Mouse (Mus musculus) hindbrain, embryonic 15.5 days (tissue): Measurements from ENCODE around the gene Atp6v0a2. TPM values are rescaled to one million over a fixed set of nuclear protein-coding genes. Genes with fewer than 3 reads are reported as not detected.

ENCODE experiments used
- ATAC-seq: fragments of 200-750 bp; cut with Nextera tagmentation; 2 replicates; pipeline ENCODE4 v1.8.0; 2017; ENCODE audit warnings: low read depth, moderate number of reproducible peaks, moderate TSS enrichment; ENCODE audit not compliant: low FRiP score
- H3K27ac ChIP-seq: fragments of 300-500 bp; sonication (generic); replicated peaks from 2 replicates; pipeline ENCODE4 v1.5.1; 2015; ENCODE audit warnings: mild to moderate bottlenecking, inconsistent platforms
- H3K27me3 ChIP-seq: fragments of 300-500 bp; sonication (generic); 2 replicates; pipeline ENCODE4 v1.6.1; 2015; ENCODE audit warnings: control low read depth, inconsistent platforms
- H3K36me3 ChIP-seq: fragments of 300-500 bp; sonication (generic); 2 replicates; pipeline ENCODE4 v1.6.1; 2015; ENCODE audit warnings: control low read depth, inconsistent platforms
- H3K4me1 ChIP-seq: fragments of 300-500 bp; sonication (generic); replicated peaks from 2 replicates; pipeline ENCODE4 v1.6.1; 2015; ENCODE audit warnings: control low read depth, inconsistent platforms
- H3K4me2 ChIP-seq: fragments of 300-500 bp; sonication (generic); 2 replicates; pipeline ENCODE4 v1.6.1; 2015; ENCODE audit warnings: moderate library complexity, mild to moderate bottlenecking, inconsistent platforms
- H3K4me3 ChIP-seq: fragments of 300-500 bp; sonication (generic); 2 replicates; pipeline ENCODE4 v1.5.1; 2015; ENCODE audit warnings: mild to moderate bottlenecking, inconsistent platforms
- H3K9ac ChIP-seq: fragments of 300-500 bp; sonication (generic); 2 replicates; pipeline ENCODE4 v1.6.1; 2015; ENCODE audit warnings: inconsistent platforms
- H3K9me3 ChIP-seq: fragments of 300-500 bp; sonication (generic); 2 replicates; pipeline ENCODE4 v1.6.1; 2016; ENCODE audit warnings: control low read depth, inconsistent platforms
- WGBS: fragments of 180-500 bp; shearing (Covaris S2); methylation state at CpG from one replicate; pipeline ENCODE4 v1.1.7; 2015; 5-methylcytosine and 5-hydroxymethylcytosine counted together
- polyA plus RNA-seq: library from polyadenylated mRNA; unstranded; fragments of >200 nt; fragmentation: Nextera tagmentation; extraction: Ambion mirVana; gene quantifications from 2 replicates; pipeline ENCODE4 v1.2.1, GENCODE M21; 2015

Atp6v0a2 gene
- polyA plus RNA-seq, 1 experiment from 2014 or later, result 34.5 TPM

- 95% methylated on average over 5 of the region's 5 CpGs for WGBS
- H3K9me3 ChIP-seq, result no peaks in the 10 kb centered on the region
- no peaks in the 10 kb centered on the region for H3K4me1 ChIP-seq
- H3K4me3 ChIP-seq, result no peak overlapping the region
- no peak overlapping the region for H3K9ac ChIP-seq
- H3K27ac ChIP-seq, result no peak overlapping the region
- no peak overlapping the region for H3K4me2 ChIP-seq
- no peak for ATAC-seq
- peaks cover 70% of the 10 kb centered on the region for H3K36me3 ChIP-seq
- no peaks in the 10 kb centered on the region for H3K27me3 ChIP-seq
Measured at GRCm38 (mm10) chr5:124713741-124714140, 85.4 kb downstream of the Atp6v0a2 start.

DNA sequence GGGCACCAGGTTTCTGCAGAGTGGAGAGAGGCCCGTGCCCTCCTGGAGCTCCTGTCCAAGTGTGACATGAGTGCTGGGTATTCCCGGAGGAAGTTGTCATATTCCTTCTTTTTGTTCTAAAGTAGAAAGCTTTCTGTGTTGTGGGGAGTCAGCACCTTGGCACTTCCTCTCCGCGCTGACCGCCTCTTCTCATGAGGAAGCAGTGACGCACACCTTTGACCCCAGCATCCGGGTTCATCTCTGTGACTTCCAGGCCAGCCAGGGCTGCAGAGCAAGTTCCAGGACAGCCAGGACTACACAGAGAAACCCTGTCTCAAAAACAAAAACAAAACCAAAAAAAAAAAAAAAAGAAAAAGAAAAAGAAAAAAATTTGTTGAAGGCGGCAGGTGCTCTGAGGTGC, 86.8 kb downstream of the Atp6v0a2 start:
- H3K4me3 ChIP-seq, result no peak overlapping the region
- no peak overlapping the region for H3K4me2 ChIP-seq
- H3K27me3 ChIP-seq, result no peaks in the 10 kb centered on the region
- peaks cover 83% of the 10 kb centered on the region for H3K36me3 ChIP-seq
- H3K4me1 ChIP-seq, result no peaks in the 10 kb centered on the region
- H3K9ac ChIP-seq, result no peak overlapping the region
- H3K9me3 ChIP-seq, result no peaks in the 10 kb centered on the region
- WGBS, result 91% methylated on average over 8 of the region's 8 CpGs
- ATAC-seq, result no peak
- H3K27ac ChIP-seq, result no peak overlapping the region

DNA sequence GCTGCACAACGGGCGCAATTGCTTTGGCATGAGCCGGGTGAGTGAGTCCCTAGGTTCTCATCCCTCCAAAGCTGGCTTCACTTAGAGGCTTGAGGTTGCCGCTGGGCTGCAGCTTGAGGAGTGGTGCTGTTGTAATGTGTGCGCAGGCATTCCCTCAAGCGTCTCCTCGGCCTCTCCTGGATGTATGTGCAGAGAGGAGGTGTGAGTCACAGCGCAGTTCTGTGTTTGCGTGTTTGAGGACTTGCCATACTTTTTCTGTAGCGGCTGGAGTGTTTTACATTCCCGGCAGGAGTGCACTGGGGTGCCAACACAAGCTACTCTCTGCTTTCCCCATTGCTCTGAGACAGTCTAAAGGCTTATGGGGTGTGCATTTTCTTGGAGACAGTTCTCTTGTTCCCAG, 89.6 kb downstream of the Atp6v0a2 start:
- no peaks in the 10 kb centered on the region for H3K9me3 ChIP-seq
- no peaks in the 10 kb centered on the region for H3K4me1 ChIP-seq
- peaks cover 87% of the 10 kb centered on the region for H3K36me3 ChIP-seq
- no peak overlapping the region for H3K27ac ChIP-seq
- WGBS, result 95% methylated on average over 11 of the region's 11 CpGs
- no peak for ATAC-seq
- H3K4me3 ChIP-seq, result no peak overlapping the region
- no peak overlapping the region for H3K4me2 ChIP-seq
- H3K9ac ChIP-seq, result no peak overlapping the region
- no peaks in the 10 kb centered on the region for H3K27me3 ChIP-seq

- no peak overlapping the region for H3K9ac ChIP-seq
- no peak for ATAC-seq
- WGBS, result 98% methylated on average over 7 of the region's 7 CpGs
- no peak overlapping the region for H3K4me3 ChIP-seq
- no peaks in the 10 kb centered on the region for H3K9me3 ChIP-seq
- no peaks in the 10 kb centered on the region for H3K27me3 ChIP-seq
- peaks cover 87% of the 10 kb centered on the region for H3K36me3 ChIP-seq
- no peak overlapping the region for H3K4me2 ChIP-seq
- no peak overlapping the region for H3K27ac ChIP-seq
- H3K4me1 ChIP-seq, result no peaks in the 10 kb centered on the region
Measured at GRCm38 (mm10) chr5:124718396-124718795, 90.0 kb downstream of the Atp6v0a2 start.

- ATAC-seq, result no peak
- Histone ChIP-seq H3K4me1 (peaks cover 8% of the 10 kb centered on the region; the same call in 1 of the 2 replicates), H3K36me3 (peaks cover 56% of the 10 kb centered on the region), H3K27ac (no peak overlapping the region), H3K4me3 (no peak overlapping the region), H3K27me3 (no peaks in the 10 kb centered on the region), H3K9ac (no peak overlapping the region), H3K9me3 (no peaks in the 10 kb centered on the region), H3K4me2 (no peak overlapping the region)
- WGBS, result 93% methylated on average over 6 of the region's 6 CpGs
Measured at GRCm38 (mm10) chr5:124723125-124723524, 94.7 kb downstream of the Atp6v0a2 start.

GRCm38 (mm10) chr5:124724997-124725396, 96.6 kb downstream of the Atp6v0a2 start, which contains the start of gene Dnah10:
Gene Dnah10, plus strand, starts transcription at chr5:124725085.
- Histone ChIP-seq H3K4me3 (peak within 1 kb of the TSS; percentile 16; the same call in 1 of the 2 replicates), H3K27ac (no peak within 1 kb of the TSS), H3K4me2 (peak within 1 kb of the TSS; percentile 40), H3K9me3 (no peaks in the 10 kb centered on the region), H3K27me3 (no peaks in the 10 kb centered on the region), H3K9ac (no peak within 1 kb of the TSS), H3K36me3 (peaks cover 38% of the 10 kb centered on the region), H3K4me1 (peaks cover 8% of the 10 kb centered on the region; the same call in 1 of the 2 replicates)
- WGBS, result 8% methylated on average over 29 of the region's 29 CpGs
- ATAC-seq, result peak; percentile 73; the same call in 1 of the 2 replicates

GRCm38 (mm10) chr5:124729662-124730206, 101.4 kb downstream of the Atp6v0a2 start:
- Histone ChIP-seq H3K27ac (no peak overlapping the region), H3K9ac (no peak overlapping the region), H3K4me3 (0 out of 2 replicates have a peak overlapping the region, but pooled peaks have one; percentile 3), H3K4me2 (peak overlapping the region; percentile 50), H3K36me3 (no peaks in the 10 kb centered on the region), H3K9me3 (no peaks in the 10 kb centered on the region), H3K27me3 (no peaks in the 10 kb centered on the region), H3K4me1 (peaks cover 5% of the 10 kb centered on the region; the same call in 1 of the 2 replicates)
- ATAC-seq, result no peak
- 17% methylated on average over 21 of the region's 21 CpGs for WGBS

- no peak overlapping the region for H3K27ac ChIP-seq
- H3K4me2 ChIP-seq, result no peak overlapping the region
- WGBS, result 89% methylated on average over 12 of the region's 12 CpGs
- H3K9ac ChIP-seq, result no peak overlapping the region
- no peaks in the 10 kb centered on the region for H3K36me3 ChIP-seq
- no peaks in the 10 kb centered on the region for H3K9me3 ChIP-seq
- no peaks in the 10 kb centered on the region for H3K27me3 ChIP-seq
- H3K4me1 ChIP-seq, result no peaks in the 10 kb centered on the region
- H3K4me3 ChIP-seq, result no peak overlapping the region
- ATAC-seq, result no peak
Measured at GRCm38 (mm10) chr5:124733961-124734360, 105.6 kb downstream of the Atp6v0a2 start.

- Histone ChIP-seq H3K36me3 (no peaks in the 10 kb centered on the region), H3K4me1 (no peaks in the 10 kb centered on the region), H3K27me3 (no peaks in the 10 kb centered on the region), H3K4me2 (no peak overlapping the region), H3K27ac (no peak overlapping the region), H3K9me3 (no peaks in the 10 kb centered on the region), H3K9ac (no peak overlapping the region), H3K4me3 (no peak overlapping the region)
- no peak for ATAC-seq
- 95% methylated on average over 21 of the region's 21 CpGs for WGBS
Measured at GRCm38 (mm10) chr5:124741898-124742599, 113.7 kb downstream of the Atp6v0a2 start.

DNA sequence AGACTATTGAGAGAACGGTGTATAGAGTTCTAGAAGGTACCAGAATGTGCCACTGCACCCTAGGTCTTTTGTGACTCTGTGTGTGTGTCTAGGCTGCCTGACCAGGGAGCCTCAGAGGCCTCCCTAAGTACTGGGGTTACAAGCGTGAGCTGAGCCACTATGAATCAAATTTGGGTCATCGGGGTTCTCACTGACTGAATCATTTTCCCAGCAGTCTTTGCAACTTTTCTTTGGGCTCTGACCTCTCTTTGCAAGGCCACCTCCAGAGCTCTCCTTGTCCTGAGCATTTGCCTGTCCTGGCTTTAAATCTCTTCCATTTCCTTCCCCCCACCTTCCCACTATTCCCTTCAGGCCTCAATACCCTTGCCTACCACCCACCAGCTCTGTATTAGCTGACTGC, 115.5 kb downstream of the Atp6v0a2 start:
- Histone ChIP-seq H3K9ac (no peak overlapping the region), H3K4me3 (no peak overlapping the region), H3K27ac (no peak overlapping the region), H3K4me2 (no peak overlapping the region), H3K4me1 (no peaks in the 10 kb centered on the region), H3K36me3 (no peaks in the 10 kb centered on the region), H3K27me3 (no peaks in the 10 kb centered on the region), H3K9me3 (no peaks in the 10 kb centered on the region)
- no peak for ATAC-seq
- 88% methylated on average over 3 of the region's 3 CpGs for WGBS

- no peaks in the 10 kb centered on the region for H3K4me1 ChIP-seq
- H3K36me3 ChIP-seq, result no peaks in the 10 kb centered on the region
- H3K27me3 ChIP-seq, result no peaks in the 10 kb centered on the region
- H3K4me2 ChIP-seq, result no peak overlapping the region
- H3K9ac ChIP-seq, result no peak overlapping the region
- H3K4me3 ChIP-seq, result no peak overlapping the region
- no peak overlapping the region for H3K27ac ChIP-seq
- 93% methylated on average over 15 of the region's 15 CpGs for WGBS
- no peaks in the 10 kb centered on the region for H3K9me3 ChIP-seq
- ATAC-seq, result no peak
Measured at GRCm38 (mm10) chr5:124746220-124746619, 117.8 kb downstream of the Atp6v0a2 start.

DNA sequence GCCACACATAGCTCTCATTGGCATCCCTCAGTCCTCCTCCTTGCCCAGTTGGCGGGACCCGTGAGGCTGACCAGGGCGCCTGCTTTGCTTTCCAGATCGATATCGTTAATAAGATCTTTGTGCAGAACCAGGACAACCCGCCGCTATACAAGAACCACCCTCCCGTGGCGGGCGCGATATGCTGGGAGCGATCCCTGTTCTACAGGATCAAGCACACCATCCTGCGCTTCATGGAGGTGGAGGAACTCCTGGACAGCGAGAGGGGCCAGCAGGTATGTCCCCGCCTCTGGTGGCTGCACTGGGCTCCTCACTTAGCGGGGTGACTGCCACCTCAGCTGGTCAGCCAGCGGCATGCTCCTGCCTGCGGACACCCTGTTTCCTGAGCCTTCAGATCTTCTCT, 119.9 kb downstream of the Atp6v0a2 start:
- no peaks in the 10 kb centered on the region for H3K27me3 ChIP-seq
- no peak overlapping the region for H3K4me3 ChIP-seq
- H3K4me2 ChIP-seq, result no peak overlapping the region
- no peaks in the 10 kb centered on the region for H3K36me3 ChIP-seq
- no peak overlapping the region for H3K27ac ChIP-seq
- H3K9me3 ChIP-seq, result no peaks in the 10 kb centered on the region
- no peak overlapping the region for H3K9ac ChIP-seq
- ATAC-seq, result no peak
- WGBS, result 89% methylated on average over 18 of the region's 18 CpGs
- H3K4me1 ChIP-seq, result no peaks in the 10 kb centered on the region
